Mouse (Mus musculus): Measurements from ENCODE around the gene Igsf9.

Igsf9 gene

DNA sequence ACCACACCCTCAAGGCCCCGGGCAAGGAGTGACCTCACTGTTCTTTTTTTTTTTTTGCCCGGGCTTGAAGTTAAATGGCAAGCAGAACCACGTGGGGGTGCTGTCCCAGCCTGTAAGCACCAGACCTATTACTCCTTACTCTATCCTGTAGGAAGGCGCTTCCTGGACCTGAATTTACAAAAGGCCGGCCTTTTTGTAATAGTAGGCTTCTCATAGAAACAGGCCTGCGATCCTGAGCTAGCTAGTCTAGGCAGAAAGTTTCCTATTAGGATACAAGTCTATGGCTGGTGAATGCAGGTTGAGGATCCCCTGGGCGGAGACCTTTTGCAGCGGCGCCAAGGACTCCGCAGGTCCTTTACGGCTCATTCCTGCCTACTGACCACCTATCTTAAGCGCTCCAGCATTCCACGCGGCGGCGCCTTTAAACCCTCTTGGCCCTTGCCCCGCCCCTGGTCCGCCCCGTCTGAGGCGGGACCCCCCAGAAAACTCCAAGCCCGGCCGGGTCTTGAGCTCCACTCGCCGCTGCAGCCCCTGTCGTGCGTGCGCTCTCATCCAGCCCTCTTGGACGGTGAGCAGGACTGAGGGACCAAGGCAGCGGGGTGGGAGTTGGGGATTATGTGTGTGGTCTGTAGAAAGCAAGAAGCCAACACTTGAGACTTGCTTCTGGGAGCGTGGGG is 18.3 kb downstream of the Igsf9 start, which contains the start of gene Tagln2:
Gene Tagln2 (plus strand): TSS at position 283 of the 677 bp plus-strand sequence.
- peak; percentile 93 to 95 for DNase-seq

DNA sequence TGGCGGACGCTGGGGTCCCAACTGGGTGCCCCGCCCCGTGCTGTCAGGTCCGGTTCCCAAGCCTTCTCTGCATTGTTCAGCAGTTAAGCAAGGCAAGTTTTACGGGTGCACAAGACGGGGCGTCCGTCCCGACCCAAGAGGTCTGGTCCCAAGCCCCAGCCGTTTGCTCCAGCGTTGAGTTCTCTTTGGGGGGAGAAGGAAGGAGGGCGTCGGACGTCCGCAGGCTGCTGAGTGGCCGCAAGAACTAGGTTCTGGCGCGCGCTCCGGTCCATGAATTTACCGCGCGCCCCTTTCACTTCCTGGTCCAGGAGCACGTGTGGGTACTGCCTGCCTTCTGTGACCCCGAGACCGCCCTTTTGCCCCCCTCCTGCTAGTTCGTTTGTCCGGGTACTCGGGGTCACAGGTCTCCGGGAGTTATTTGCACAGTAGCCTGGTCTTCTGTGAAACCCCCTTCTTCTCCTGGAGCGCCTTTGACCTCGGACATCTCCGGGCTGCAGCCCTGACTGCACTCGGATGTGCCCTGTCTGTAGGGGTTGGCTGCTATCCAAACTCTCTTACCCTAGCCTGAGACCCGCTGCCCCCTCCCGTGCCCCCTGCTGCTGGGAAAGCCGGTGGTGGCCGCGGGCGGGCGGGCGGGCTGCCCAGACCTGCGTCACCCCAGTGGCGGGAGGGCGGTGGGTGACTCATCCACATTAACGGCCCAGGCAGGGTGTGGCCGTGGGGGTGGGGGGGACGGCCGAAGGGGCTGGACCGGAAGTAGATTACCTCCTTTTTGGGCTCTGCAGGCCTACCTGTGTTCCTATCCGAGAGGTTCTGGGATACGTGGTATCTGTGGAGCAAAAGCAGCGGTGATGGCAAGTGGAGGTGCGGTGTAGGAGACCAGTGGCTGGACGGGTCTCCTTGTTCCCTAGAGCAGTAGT is 19.1 kb downstream of the Igsf9 start:
- peak; percentile 74 to 92 for DNase-seq

DNA sequence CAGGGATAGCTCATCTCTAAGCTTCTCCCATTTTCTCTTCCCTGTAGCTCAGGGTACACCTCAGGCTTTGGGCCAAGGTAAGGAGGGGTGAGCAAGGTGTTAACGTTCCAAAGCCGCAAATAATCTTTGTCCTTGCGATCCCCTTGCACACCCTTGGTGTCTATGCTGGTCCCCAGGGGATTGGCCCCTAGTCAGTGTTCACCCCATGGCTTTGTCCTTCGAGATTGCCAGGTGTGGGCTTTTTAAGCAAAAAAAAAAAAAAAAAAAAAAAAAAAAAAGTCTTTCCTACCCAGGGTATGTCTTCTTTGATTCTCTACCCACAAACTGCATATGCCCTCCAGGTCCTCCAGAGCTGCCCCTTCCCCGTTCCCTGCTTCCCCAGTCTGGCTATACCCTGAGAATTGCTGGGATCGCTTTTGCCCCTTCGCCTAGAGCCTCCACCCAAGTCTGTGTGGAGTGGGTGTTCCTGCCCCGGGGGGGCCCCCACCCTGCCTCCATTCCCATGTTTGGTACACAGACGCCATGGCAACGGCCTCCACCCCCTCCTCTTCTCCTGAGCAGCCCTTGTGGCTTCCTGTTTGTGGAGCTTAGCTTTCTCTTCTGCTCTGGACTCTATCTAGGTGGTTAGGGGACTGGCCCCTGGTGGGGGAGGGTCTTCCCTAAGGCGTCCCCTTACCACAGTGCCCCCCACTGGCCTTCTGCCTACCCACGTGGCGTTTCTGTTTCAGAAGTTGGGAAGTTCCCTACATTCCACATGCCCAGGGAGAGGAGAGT is 20.0 kb downstream of the Igsf9 start:
- peak; percentile 70 to 88 for DNase-seq

DNA sequence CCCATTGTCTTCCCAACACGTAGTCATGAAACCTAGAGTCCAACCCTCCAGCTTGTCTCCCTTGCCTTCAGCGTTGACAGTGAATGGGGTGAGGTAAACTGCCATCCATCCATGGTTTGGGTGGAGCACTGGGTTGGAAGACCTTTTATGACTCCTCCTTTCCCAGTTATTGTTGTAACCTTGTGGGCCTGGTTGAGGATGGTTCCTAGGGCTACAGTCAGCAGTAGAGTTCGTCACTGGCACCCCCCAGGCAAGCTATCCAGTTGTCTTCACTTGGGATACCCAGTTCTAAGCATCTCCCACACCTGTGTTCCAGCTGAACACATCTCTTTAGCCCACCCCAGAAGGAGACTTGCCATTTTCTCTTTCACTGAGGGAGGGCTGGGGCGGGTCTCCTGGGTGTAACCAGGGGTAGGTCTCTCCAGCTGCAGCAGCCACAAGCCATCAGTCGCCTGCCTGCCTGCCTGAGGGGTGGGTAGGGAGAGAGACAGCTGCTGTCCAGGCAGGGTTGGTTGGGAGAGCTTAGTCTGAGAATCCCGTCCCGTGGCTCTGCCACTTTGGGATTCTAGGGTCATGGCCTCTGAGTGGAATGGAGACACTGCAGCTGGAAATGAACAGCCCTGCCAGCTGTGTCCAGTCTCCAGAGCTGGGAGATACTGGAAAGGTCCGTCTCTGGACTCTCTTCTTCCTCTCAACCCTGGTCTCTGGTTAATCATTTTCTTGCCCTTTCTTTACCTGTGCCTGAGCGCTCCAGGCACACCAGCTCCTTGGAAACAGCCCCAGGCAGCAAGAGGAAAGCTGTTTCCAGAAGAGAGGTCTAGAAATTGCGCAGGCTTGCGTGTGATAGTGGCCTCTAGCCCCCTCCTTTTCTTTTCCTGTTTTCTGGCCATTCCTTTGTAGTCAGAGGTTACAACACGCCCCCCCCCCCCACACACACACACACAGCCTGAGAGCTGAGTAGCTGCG is 20.8 kb downstream of the Igsf9 start:
- DNase-seq: peak; percentile 47 to 83

DNA sequence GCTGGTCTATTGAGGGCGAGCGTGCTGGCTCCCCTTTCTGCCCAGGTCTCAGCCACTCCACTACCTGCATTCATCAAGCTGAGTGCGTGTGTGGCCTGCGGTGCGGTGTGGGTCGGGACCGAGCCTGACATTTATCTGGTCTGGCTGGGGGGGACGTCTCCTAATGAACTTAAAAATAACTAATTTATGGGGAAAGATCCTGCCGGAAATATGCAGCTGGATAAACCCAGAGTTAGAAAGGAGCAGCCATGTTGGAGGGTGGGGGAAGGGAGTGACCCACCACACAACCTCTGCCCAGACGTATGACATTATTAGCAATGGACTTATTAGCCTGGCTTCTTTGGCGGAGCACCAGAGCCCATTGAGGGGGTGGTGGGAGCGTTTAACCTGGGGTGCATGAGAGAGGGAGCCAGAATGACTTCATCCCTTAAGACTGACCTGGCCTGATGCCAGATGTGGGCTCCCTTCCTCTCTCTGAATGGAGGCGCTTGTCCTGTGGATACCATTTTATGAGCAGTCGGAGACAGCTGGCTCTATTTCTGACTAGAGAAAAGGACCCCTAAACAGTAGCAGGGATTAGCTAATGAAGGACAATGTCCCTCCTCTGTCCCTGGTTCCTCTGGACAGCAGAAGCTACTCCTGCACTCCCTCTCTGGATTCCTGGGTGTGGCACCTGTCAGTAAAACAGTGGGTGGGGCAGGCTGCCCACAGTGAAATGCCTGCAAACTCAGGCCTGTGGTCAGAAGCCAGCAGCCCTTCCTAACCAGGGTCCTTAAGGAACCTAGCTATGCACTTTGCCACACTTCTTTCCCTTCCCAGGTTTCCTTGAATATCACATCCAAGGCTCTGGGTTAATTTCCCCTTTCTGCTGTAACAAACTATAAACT is 21.8 kb downstream of the Igsf9 start:
- DNase-seq: peak; percentile 72 to 78

DNA sequence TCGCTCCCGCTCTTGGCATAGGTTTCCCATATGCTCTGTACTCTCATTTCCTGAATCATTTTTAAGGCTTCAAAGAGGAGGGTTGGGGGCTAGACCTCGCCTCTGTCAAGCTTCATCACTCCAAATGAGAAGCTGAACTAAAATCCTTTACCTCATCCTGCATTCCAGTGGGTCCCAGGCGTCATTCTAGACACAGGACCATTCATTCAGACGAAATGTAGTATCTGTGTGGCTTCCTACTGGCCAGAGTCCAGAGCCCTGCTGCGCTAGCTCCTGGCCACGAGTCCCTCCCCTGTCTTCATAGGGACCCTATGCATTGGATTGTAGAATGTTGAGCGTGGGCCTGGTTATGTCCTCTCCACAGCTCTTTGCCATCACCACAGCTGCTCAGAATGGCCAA is 23.2 kb downstream of the Igsf9 start:
- no peak for DNase-seq

DNA sequence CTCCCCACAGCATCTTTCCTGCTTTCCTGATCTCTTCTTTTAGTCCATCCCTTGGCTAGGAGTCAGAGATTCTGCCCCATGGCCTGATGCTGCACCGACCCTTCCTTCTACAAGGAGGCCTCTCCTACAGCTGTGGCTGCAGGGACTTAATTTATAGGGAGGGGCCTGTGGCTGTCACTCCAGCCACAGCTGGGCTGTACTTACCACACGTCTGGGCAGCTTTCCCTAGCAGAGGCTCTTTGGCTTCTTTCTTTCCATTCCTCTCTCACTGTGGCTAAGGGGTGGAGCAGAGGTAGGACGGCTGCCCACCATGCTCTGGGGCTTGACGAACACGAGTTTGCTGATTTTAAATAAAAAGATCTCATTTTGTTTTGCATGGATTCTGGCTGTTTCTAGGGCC is 25.4 kb downstream of the Igsf9 start:
- DNase-seq: peak in 1 of 2 experiments; percentile 37

DNA sequence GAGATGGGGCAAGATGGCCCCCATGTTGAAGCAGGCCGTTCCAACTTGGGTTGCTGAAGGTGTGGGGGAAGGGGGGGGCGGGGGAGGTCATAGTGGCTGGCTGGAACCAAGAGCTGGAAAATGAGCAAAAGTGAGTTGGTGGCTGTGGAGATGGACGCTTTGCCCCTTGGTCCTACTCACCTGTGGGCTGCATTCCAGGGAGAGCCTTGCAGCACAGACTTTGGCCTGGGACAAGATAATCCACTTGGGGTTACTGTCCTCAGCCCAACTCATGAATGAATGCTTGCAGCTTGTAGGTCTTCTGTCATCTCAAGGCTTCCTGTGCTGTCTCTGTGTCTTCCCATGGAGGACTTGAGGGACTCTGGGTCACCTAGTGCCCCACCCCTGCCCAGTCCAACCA is 26.1 kb downstream of the Igsf9 start:
- DNase-seq: peak; percentile 45 to 80

DNA sequence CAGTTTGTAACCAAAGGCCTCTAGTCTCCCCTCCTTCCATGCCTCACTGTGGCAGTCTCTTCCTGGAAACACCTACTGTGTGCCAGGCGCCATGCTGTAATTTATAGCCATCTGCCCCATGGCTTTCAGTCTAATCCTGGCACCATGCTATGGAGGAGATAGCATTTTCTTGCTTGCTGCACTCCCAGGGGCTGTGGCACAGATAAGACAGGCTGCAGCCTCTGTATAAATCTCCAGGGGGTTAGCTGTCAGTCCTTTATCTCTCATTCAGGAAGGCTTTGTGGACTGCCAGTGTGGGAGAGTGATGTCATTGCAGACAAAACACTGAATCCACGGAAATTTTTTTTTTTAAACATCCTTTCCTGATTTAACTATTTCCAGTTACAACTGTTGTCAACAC is 26.6 kb downstream of the Igsf9 start:
- peak in 1 of 2 experiments; percentile 25 for DNase-seq

DNA sequence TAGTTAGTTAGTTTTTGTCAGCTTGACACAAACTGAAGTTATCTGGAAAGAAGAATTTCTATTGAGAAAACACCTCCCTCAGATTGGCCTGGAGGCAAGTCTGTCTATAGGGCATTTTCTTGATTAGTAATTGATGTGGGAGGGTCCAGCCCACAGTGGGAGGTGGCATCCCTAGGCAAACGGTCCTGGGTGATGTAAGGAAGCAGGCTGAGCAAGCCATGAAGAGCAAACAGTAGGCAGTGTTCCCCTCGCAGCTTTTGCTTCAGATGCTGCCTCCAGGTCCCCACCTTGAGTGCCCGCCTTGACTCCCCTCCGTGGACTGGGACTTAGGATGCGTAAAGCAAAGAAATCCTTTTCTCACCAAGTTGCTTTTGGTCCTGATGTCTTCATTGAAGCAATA is 27.6 kb downstream of the Igsf9 start:
- DNase-seq: peak in 1 of 2 experiments; percentile 53

DNA sequence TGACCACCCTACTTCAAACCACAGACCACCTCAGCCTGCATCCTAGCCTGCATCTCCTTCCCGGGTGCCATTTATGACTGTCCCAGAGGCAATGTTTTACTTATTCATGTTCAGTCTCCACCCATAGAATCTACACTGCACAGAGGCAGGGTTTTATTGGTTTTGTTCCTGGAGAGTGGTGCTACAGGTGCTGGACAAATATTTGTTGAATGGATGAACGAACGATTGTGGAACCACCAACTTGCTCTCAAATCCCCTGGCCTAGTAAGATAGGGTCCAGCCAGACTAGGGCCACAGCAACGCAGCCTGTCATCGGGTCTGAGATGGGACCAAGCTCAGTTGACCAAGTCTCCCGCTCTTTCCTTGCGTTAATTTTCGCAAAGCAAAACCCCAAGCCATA is 28.4 kb downstream of the Igsf9 start:
- no peak for DNase-seq

DNA sequence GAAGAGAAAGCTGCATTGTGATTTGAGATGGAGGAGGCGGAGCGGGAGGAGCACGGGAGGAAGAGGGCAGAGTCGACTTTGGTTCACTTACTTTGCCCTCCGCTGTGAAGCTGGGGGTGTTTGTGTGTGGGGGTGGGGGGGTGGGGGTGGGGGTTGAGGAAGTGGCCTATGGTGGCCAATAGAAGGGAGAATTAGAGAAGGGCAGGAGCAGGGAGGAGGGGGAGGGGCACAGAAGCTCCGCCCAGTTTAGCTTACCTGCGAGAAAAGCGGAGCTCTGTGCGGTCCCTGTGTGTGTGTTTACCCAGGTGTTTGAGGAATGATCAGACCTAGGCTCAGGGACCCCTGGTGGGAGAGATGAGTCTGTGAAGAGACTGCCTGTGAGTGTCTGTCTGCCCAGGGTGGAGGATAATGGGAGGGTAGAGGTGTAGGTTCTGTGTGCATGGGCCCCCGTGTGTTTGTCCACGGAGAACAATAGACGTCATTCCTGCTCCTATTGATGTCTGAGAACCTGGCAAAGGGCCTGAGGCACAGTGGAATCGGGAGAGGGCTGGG is 28.9 kb downstream of the Igsf9 start:
- DNase-seq: peak; percentile 69 to 87

DNA sequence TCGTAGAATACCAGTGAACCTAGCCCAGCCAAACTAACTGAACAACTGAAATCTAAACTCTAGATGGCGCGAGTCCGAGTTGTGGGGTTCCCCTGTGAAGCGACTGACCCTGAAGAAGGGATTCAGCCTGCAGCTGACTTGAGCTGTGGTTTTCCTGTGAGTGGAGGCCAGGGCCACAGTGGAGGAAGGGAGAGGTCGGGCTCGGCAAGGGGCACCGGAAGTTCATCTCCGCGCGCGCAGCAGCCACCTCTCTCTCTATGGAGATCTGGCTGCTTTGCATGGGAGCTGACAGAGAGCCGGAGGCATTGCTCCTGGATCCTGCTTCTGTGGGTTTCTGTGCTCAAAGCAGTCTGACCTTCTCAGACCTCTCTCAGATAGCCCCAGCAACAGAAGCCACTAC is 31.4 kb downstream of the Igsf9 start:
- DNase-seq: peak; percentile 76 to 88

DNA sequence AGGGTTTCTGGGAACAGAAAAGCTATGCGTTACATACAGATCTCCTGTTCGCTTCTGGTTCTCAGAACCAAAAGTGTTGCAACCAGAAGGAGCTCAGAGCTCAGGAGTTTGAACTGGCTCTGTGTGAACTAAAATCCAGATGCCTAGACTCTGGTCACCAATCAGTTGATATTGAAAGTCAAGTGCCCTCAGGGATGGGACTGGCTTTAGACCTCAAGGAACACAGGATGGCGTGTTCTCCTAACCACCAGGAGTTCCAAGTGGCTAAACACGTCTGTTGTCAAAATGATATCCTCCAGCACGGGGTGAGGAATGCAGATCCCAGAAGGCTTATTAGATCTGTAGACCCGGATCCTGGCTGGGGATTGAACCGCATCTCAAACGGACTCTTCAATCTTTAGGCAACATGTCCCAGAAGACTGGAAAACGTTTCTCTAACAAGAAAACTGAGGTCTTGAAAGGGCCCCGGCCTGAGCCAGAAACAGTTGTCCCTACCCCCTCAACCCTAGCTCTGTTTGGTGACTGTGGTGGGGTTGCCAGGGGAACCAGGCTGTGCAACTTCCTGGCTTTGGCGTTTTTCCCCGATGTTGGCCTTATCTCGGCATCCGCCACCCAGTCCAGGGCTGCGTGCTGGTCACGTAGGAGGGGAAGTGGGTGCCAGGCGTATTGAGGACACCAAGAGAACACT is 32.1 kb downstream of the Igsf9 start:
- DNase-seq: peak; percentile 57 to 79

DNA sequence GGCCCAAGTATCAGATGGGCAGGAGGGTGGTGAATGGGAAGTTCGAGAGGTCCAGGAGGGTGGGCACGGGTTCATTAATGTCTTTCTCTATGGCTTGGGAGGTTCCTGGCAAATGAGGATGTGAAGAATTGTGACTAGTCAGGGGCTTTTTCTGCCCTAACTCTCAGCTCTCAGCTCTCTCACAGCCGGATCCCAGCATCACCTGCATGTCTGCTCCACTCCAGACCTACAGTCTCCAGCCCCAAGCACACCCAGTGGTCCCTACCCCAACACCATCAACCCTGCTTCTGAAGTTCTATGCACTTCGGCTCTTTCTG is 32.6 kb downstream of the Igsf9 start:
- no peak for DNase-seq

DNA sequence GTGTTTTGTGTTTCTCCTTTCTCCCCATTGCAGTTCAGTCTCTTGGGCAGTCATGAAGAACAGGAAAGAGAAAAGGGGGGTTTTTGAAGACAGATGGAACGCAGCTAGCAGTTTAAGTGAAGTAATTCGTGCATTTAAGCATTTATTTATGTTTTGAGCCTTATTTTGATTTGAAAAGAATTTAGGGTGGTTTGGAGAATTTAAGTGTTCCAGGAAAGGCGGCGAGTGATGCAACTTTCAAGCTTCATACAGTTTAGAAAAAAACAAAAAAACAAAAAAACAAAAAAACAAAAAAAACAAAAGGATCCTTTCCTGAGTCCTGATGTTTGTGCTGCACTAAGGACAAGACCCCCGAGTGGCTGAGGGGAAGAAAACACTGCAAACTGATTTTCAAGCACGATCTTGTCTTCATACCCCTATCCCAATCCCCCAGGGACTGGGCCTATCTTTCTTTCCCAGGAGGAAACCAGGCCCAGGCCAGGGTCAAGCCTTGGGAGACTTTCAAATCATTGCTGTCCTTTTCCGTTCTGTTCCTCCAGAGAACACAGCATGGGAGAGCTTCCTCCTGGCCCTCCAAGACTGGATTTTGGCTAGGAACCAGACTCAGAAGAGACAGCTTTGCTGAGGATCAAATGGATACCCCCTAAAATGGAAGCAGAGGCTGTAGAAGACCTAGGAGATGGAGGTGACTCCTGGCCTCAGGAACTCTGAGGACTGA is 33.1 kb downstream of the Igsf9 start:
- peak; percentile 60 to 69 for DNase-seq

DNA sequence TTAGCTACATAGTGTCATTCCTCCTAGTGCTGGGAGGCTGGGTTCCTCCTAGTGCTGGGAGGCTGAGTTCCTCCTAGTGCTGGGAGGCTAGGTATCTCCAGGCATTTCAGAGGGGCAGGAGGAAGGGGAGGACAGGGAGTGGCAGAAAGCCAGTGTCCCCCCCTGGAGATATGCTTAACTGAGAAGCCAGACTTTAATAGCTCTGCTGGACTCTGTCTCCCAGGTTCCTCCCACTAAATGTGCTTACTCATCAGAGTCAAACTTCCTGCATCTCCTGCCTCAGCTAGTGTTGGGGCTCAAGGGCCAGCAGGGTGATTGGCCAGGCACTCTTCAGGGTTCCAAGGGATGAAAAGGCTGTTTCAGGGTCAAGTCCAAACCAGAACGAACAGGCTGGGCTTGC is 33.8 kb downstream of the Igsf9 start:
- DNase-seq: peak; percentile 54 to 79

DNA sequence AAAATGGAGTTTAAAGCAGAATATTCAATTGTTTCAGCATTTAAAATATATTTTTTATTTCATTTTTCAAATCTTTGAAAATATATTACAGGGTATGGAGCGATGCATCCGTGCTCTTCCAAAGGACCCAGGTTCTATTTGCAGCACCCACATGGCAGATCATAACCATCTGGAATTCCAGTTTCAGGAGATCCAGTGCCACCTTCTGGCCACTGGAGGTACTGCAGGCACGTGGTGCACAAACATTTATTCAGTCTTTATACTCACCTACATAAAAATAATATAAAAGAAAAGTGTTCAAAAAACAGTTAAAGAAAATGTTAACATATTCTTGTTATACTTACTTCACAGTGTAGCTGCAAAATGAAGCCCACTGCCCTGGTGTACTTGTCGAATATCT is 36.4 kb downstream of the Igsf9 start:
- no peak for DNase-seq

DNA sequence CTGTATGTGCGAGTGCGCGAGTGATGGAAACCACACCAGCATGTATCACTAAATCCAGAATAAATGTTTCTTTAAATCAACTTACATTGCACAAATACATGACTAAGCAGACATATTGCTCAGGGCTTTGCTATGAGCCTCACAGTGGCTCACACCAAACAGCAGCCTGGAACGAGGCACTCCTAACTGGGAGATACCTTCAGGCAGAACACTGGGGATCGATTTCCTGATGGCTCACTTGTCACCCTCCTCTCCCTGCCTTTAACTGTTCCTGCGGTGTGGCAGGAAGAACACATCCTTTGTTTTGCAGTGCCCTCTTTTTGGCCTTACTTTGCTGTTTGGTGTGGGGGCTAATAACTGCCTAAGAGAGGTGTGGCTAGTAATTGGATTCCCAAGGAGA is 38.1 kb downstream of the Igsf9 start:
- DNase-seq: no peak

Data from kidney, postnatal 25 days (tissue).